In the genomic region with DNA sequence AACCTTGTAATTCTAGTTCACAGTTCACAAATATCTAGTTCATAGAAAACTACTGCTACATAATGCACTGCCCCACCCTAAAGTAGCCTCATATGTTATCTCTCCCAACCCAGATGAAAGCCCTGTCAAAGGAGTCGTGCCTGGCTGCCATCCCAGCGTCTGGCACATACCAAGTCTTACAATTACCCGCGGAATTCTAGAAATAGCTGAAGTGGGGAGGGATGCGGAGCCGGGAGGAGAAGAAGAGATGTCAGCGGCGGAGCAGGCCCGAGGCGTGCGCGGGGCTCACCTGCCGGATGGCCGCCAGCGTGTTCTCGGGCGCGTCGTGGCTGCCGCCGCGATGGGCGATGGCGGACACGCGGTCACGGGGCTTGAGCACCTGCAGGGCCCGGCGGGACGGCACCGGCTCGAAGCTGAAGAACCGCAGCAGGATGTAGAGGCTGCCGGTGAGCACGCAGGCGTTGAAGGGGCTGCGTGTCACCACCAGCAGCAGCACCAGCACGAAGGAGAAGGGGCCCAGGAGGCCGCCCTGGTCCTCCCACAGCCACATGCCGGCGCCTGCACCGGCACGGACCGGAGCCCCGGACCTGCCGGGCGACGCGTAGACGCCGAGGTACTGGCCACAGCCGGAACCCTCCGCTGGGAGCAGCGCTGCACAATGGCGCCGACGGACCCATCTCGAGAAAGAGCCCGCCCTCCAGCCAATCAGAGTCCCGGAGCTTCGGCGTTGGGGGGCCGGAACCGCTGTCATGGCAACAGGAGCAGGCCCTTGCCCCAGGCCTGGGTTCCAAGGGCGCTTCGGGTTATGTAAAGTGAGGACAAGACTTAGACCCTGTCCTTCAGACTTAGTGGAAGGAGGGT, we compare ENCODE assay signal across 8 mouse cellular contexts. TPM values are rescaled to one million over a fixed set of nuclear protein-coding genes. Genes with fewer than 3 reads are reported as not detected.
DNase-seq lines count a peak whose midpoint lies in the region; ATAC-seq and TF ChIP-seq lines count a peak whose summit lies in the region.

A gene (minus strand): TSS at position 678 of the 861 bp plus-strand sequence.

- WGBS in heart, embryonic 11.5 days (ENCODE audit: insufficient replicate concordance) = under 1% methylated on average over 66 of the region's 66 CpGs
- under 1% methylated on average over 65 of the region's 66 CpGs for whole genome bisulfite sequencing in kidney, embryonic 16.5 days
- WGBS in liver, adult 2 months = under 1% methylated on average over 66 of the region's 66 CpGs

- peaks cover 12% of the 10 kb centered on the region; the same call in 1 of the 2 replicates for H3K79me2 ChIP-seq in liver, adult 2 months (ENCODE audit: control insufficient read depth, insufficient read depth, low read length)
- H3K79me2 ChIP-seq in myocyte (ENCODE audit: control insufficient read depth, insufficient read depth) = peaks cover 8% of the 10 kb centered on the region

- TF ChIP-seq CTCF in liver, adult 2 months (IDR thresholded peaks at IDR 0.05; ENCODE audit: low read depth, low read length) = no peak

- no peaks in the 10 kb centered on the region for H3K27me3 ChIP-seq in heart, embryonic 11.5 days (ENCODE audit: control insufficient read depth, insufficient read depth, low read length)
- no peaks in the 10 kb centered on the region for H3K27me3 ChIP-seq in kidney, embryonic 16.5 days (ENCODE audit: insufficient read depth, low read length)
- no peaks in the 10 kb centered on the region for H3K27me3 ChIP-seq in liver, adult 2 months (ENCODE audit: control insufficient read depth, insufficient read depth, low read length)
- H3K27me3 ChIP-seq in myocyte (ENCODE audit: control insufficient read depth, insufficient read depth, insufficient read length) = no peaks in the 10 kb centered on the region
- H3K27me3 ChIP-seq in splenic B cell, adult 2 months (ENCODE audit: control insufficient read depth, insufficient read depth, low read length, poor library complexity, severe bottlenecking) = no peaks in the 10 kb centered on the region

- peak within 1 kb of the TSS; percentile 82 for H3K9ac ChIP-seq in heart, embryonic 11.5 days (ENCODE audit: low read depth, low read length)
- peak within 1 kb of the TSS; percentile 90 for H3K9ac ChIP-seq in kidney, embryonic 16.5 days (replicated peaks; ENCODE audit: low read length)
- peak within 1 kb of the TSS; percentile 91 for H3K9ac ChIP-seq in liver, adult 2 months (ENCODE audit: low read depth, low read length)

- peak within 1 kb of the TSS; percentile 42 for H3ac ChIP-seq in myocyte (ENCODE audit: control insufficient read depth, insufficient read length)

- peak within 1 kb of the TSS; percentile 82 for H3K4me2 ChIP-seq in heart, embryonic 11.5 days
- H3K4me2 ChIP-seq in kidney, embryonic 16.5 days (replicated peaks; ENCODE audit: low read depth, low read length) = peak within 1 kb of the TSS; percentile 88
- H3K4me2 ChIP-seq in myocyte (ENCODE audit: low read depth) = peak within 1 kb of the TSS; percentile 78

- peak; percentile 91 for TF ChIP-seq POLR2A in liver, adult 2 months (IDR thresholded peaks at IDR 0.05; ENCODE audit: extremely low read depth, insufficient read depth, low read length)
- peak; percentile 78 for TF ChIP-seq POLR2A in myocyte (IDR thresholded peaks at IDR 0.05; ENCODE audit: insufficient read length, low read depth)

- peak within 1 kb of the TSS; percentile 70 for H3K27ac ChIP-seq in heart, embryonic 11.5 days (ENCODE audit: low read depth, low read length)
- H3K27ac ChIP-seq in kidney, embryonic 16.5 days (ENCODE audit: low read length) = peak within 1 kb of the TSS; percentile 92
- H3K27ac ChIP-seq in liver, adult 2 months (replicated peaks; ENCODE audit: insufficient read depth, low read depth, low read length) = peak within 1 kb of the TSS; percentile 100

- peaks cover 9% of the 10 kb centered on the region; the same call in 1 of the 2 replicates for H3K4me1 ChIP-seq in heart, embryonic 11.5 days (ENCODE audit: control insufficient read depth, insufficient read depth, low read length)
- H3K4me1 ChIP-seq in kidney, embryonic 16.5 days (ENCODE audit: insufficient read depth, low read length) = peaks cover 27% of the 10 kb centered on the region
- peaks cover 26% of the 10 kb centered on the region for H3K4me1 ChIP-seq in liver, adult 2 months (ENCODE audit: control insufficient read depth, insufficient read depth, low read length)

- peak; percentile 89 to 90 for DNase-seq in B cell, adult 2 months
- DNase-seq in brain, adult 2 months (ENCODE audit: low read depth, low spot score) = peak; percentile 97
- peak; percentile 82 for DNase-seq in liver, adult 2 months (ENCODE audit: extremely low read depth, low read depth, low spot score)
- peak; percentile 89 for DNase-seq in splenic B cell, adult 2 months (ENCODE audit: low read depth, low spot score)

- no peaks in the 10 kb centered on the region for H3K9me3 ChIP-seq in heart, embryonic 11.5 days (replicated peaks; ENCODE audit: control insufficient read depth, low read length)
- no peaks in the 10 kb centered on the region for H3K9me3 ChIP-seq in kidney, embryonic 16.5 days (ENCODE audit: low read length)

- H3K36me3 ChIP-seq in heart, embryonic 11.5 days (ENCODE audit: control insufficient read depth, insufficient read depth, low read length) = no peaks in the 10 kb centered on the region
- 0 out of 2 replicates have a peak, but pooled peaks cover 5% of the 10 kb centered on the region for H3K36me3 ChIP-seq in kidney, embryonic 16.5 days (ENCODE audit: insufficient read depth, low read length)
- peaks cover 1% of the 10 kb centered on the region; the same call in 1 of the 2 replicates for H3K36me3 ChIP-seq in liver, adult 2 months (ENCODE audit: control insufficient read depth, insufficient read depth, low read length)
- H3K36me3 ChIP-seq in myocyte (ENCODE audit: control insufficient read depth, insufficient read depth) = no peaks in the 10 kb centered on the region
- H3K36me3 ChIP-seq in splenic B cell, adult 2 months (ENCODE audit: control insufficient read depth, insufficient read depth, low read length, poor library complexity, severe bottlenecking) = 0 out of 2 replicates have a peak, but pooled peaks cover 2% of the 10 kb centered on the region

- peak within 1 kb of the TSS; percentile 74 for H3K4me3 ChIP-seq in heart, embryonic 11.5 days (ENCODE audit: low read depth, low read length)
- peak within 1 kb of the TSS; percentile 81 for H3K4me3 ChIP-seq in kidney, embryonic 16.5 days (ENCODE audit: low read length)
- H3K4me3 ChIP-seq in liver, adult 2 months (ENCODE audit: insufficient read depth, low read depth, low read length) = peak within 1 kb of the TSS; percentile 81
- H3K4me3 ChIP-seq in myocyte = peak within 1 kb of the TSS; percentile 39

- ATAC-seq in erythroblast, adult 5-6 weeks (replicated peaks; ENCODE audit: low FRiP score, poor library complexity, severe bottlenecking) = peak; percentile 94
- ATAC-seq in heart, embryonic 11.5 days (replicated peaks; ENCODE audit: insufficient number of reproducible peaks, low FRiP score, low TSS enrichment) = peak; percentile 91
- ATAC-seq in kidney, embryonic 16.5 days (ENCODE audit: low FRiP score, low TSS enrichment) = peak; percentile 96

TF ChIP-seq in myocyte, 11 proteins besides CTCF, POLR2A, EP300 and RAD21:
- TF ChIP-seq SRF (IDR thresholded peaks at IDR 0.05; ENCODE audit: control insufficient read depth, insufficient read length, low read depth) (no peak), MAX (IDR thresholded peaks at IDR 0.05; ENCODE audit: low read depth) (no peak), MYOG (IDR thresholded peaks at IDR 0.05; ENCODE audit: control insufficient read depth in 1 of 3, insufficient read depth in 1 of 3, insufficient read length in 2 of 3, low read depth in 2 of 3) (peak in 2 of 3 experiments; percentile 12 to 31), TCF12 (IDR thresholded peaks at IDR 0.05; ENCODE audit: insufficient read depth, poor library complexity, severe bottlenecking) (no peak), REST (IDR thresholded peaks at IDR 0.05; ENCODE audit: insufficient read depth, insufficient read length) (no peak), CEBPB (IDR thresholded peaks at IDR 0.05; ENCODE audit: insufficient read depth, poor library complexity, severe bottlenecking) (no peak), POLR2AphosphoS2 (IDR thresholded peaks at IDR 0.05; ENCODE audit: insufficient read length, low read depth) (peak; percentile 78)

RNA-seq across cellular contexts. Expression of the gene that starts here (rescaled TPM):
- total RNA-seq in erythroblast, adult 5-6 weeks (2015; ENCODE audit: low replicate concordance) = 17.1 and 23.0 TPM in 2 replicates
- 11.6 and 19.3 TPM in 2 replicates for total RNA-seq in erythroblast, adult 5-6 weeks (2017; ENCODE audit: low replicate concordance)
- 70.6 and 71.6 TPM in 2 replicates for polyA plus RNA-seq in heart, embryonic 11.5 days (2014; fragmentation: Nextera tagmentation; extraction: Ambion mirVana)
- polyA plus RNA-seq in kidney, embryonic 16.5 days (2015; fragmentation: Nextera tagmentation; extraction: Ambion mirVana) = 106 and 109 TPM in 2 replicates
- 64.2 and 67.2 TPM in 2 replicates for total RNA-seq in liver, adult 2 months (2014; rRNA removed)
- 59.9 and 64.5 TPM in 2 replicates for polyA plus RNA-seq in liver, adult 2 months (2012; rRNA removed)
- polyA plus RNA-seq in myocyte (2012; fragmentation: generic; extraction: Trizol) = 76.5 TPM

Comparison
In these comparisons a context has a peak if more than half of its experiments do, and no peak if none do; other contexts are left out.
1. Peak in every context shown above with its lines: DNase-seq, ATAC-seq, H3K4me3 ChIP-seq and H3K27ac ChIP-seq.